Comparison of ENCODE assay signal across 16 mouse cellular contexts in genomic region chr13:94806315-94807179, GRCm38 (mm10). TPM values are rescaled to one million over a fixed set of nuclear protein-coding genes. Genes with fewer than 3 reads are reported as not detected.
A peak's percentile ranks its signal among the peaks of the same experiment; 100 is the strongest.
DNase-seq lines count a peak whose midpoint lies in the region; ATAC-seq and TF ChIP-seq lines count a peak whose summit lies in the region.
"Had no signal": no experiment of that assay in that cellular context is flagged by ENCODE, and none has a peak within 500 bp of the region (broad histone marks: within the 10 kb centered on the region; RNA-seq: fewer than 3 reads in every experiment).

No protein-coding gene starts in this region.

- peaks cover 7% of the 10 kb centered on the region for H3K4me1 ChIP-seq in heart, adult 2 months (ENCODE audit: control insufficient read depth, insufficient read depth, low read length)
- peaks cover 13% of the 10 kb centered on the region for H3K4me1 ChIP-seq in liver, embryonic 13.5 days (replicated peaks)
- H3K4me1 ChIP-seq in forebrain, embryonic 12.5 days = peaks cover 15% of the 10 kb centered on the region

- no peaks in the 10 kb centered on the region for H3K9me3 ChIP-seq in liver, embryonic 13.5 days (replicated peaks)
- no peaks in the 10 kb centered on the region for H3K9me3 ChIP-seq in forebrain, embryonic 12.5 days
- H3K9me3 ChIP-seq: limb, embryonic 13.5 days; midbrain, embryonic 12.5 days had no signal

- H3K4me3 ChIP-seq in heart, adult 2 months = no peak overlapping the region
- H3K4me3 ChIP-seq in liver, embryonic 13.5 days (replicated peaks) = no peak overlapping the region
- no peak overlapping the region for H3K4me3 ChIP-seq in forebrain, embryonic 12.5 days (replicated peaks)
- H3K4me3 ChIP-seq: layer of hippocampus, adult 2 months; limb, embryonic 13.5 days; midbrain, embryonic 12.5 days had no signal

- H3K36me3 ChIP-seq in heart, adult 2 months (ENCODE audit: control insufficient read depth, insufficient read depth, low read length) = no peaks in the 10 kb centered on the region; the same call in 1 of the 2 replicates
- no peaks in the 10 kb centered on the region for H3K36me3 ChIP-seq in liver, embryonic 13.5 days
- no peaks in the 10 kb centered on the region for H3K36me3 ChIP-seq in forebrain, embryonic 12.5 days (replicated peaks)
- H3K36me3 ChIP-seq: limb, embryonic 13.5 days; midbrain, embryonic 12.5 days had no signal

- no peak for TF ChIP-seq EP300 in heart, adult 2 months (IDR thresholded peaks at IDR 0.05; ENCODE audit: insufficient read depth, low read depth, low read length)

- H3K27ac ChIP-seq in heart, adult 2 months = no peak overlapping the region
- H3K27ac ChIP-seq in liver, embryonic 13.5 days = no peak overlapping the region
- no peak overlapping the region for H3K27ac ChIP-seq in forebrain, embryonic 12.5 days
- H3K27ac ChIP-seq: layer of hippocampus, adult 2 months; limb, embryonic 13.5 days; midbrain, embryonic 12.5 days had no signal

- TF ChIP-seq CTCF in heart, adult 2 months (IDR thresholded peaks at IDR 0.05) = no peak

- H3K9ac ChIP-seq in heart, adult 2 months (ENCODE audit: low read depth, low read length) = no peak overlapping the region
- no peak overlapping the region for H3K9ac ChIP-seq in liver, embryonic 13.5 days
- H3K9ac ChIP-seq in forebrain, embryonic 12.5 days = no peak overlapping the region
- H3K9ac ChIP-seq: limb, embryonic 13.5 days; midbrain, embryonic 12.5 days had no signal

- H3K4me2 ChIP-seq in liver, embryonic 13.5 days = peak overlapping the region; percentile 12; the same call in 1 of the 2 replicates
- H3K4me2 ChIP-seq in forebrain, embryonic 12.5 days = no peak overlapping the region
- H3K4me2 ChIP-seq: limb, embryonic 13.5 days; midbrain, embryonic 12.5 days had no signal

- H3K27me3 ChIP-seq in heart, adult 2 months (ENCODE audit: control insufficient read depth, insufficient read depth, low read length) = no peaks in the 10 kb centered on the region
- no peaks in the 10 kb centered on the region for H3K27me3 ChIP-seq in liver, embryonic 13.5 days
- no peaks in the 10 kb centered on the region for H3K27me3 ChIP-seq in forebrain, embryonic 12.5 days
- H3K27me3 ChIP-seq: limb, embryonic 13.5 days; midbrain, embryonic 12.5 days; Patski had no signal

- intact Hi-C loops in heart, adult 2 months (cut with DNase I) = no loop called here

- peak; percentile 64 for DNase-seq in heart, adult 11 months
- no peak for DNase-seq in heart, adult 2 months
- peak; percentile 8 for DNase-seq in thymus, postnatal 0 days (ENCODE audit: low spot score)
- DNase-seq in thymus, postnatal 10 days (ENCODE audit: low spot score in 2 of 2) = no peak
- DNase-seq in liver, embryonic 13.5 days = no peak
- no peak for DNase-seq in cerebellum, adult 9-10 months
- DNase-seq in urinary bladder, postnatal 14 days (ENCODE audit: low spot score) = no peak
- DNase-seq: adrenal gland, postnatal 36 days; cerebellum, adult 8-10 months; gastrocnemius, postnatal 10 days; kidney, adult 11 months had no signal

- TF ChIP-seq POLR2A in heart, adult 2 months (IDR thresholded peaks at IDR 0.05; ENCODE audit: insufficient read depth, low read depth, low read length) = no peak

- 18% methylated on average over 9 of the region's 9 CpGs for WGBS in heart, adult 2 months
- WGBS in liver, embryonic 13.5 days (ENCODE audit: insufficient replicate concordance) = 14% methylated on average over 9 of the region's 9 CpGs
- WGBS in forebrain, embryonic 12.5 days = 36% methylated on average over 9 of the region's 9 CpGs

- ATAC-seq in liver, embryonic 13.5 days (ENCODE audit: low read depth) = peak; percentile 63
- ATAC-seq in forebrain, embryonic 12.5 days (ENCODE audit: low FRiP score) = no peak
- ATAC-seq: Patski had no signal

- H3K79me2 ChIP-seq in heart, adult 2 months (replicated peaks; ENCODE audit: control insufficient read depth, insufficient read depth, low read length) = no peaks in the 10 kb centered on the region; the same call in 1 of the 2 replicates

RNA-seq across cellular contexts. Expression of gene Tbca, which starts 17.8 kb away (rescaled TPM):
- 100 to 1,000 TPM; 111 to 123 TPM for total RNA-seq in heart, adult 2 months (2021)
- 11.9 and 41.9 TPM in 2 replicates for polyA plus RNA-seq in heart, adult 2 months (2012; rRNA removed)
- 266 and 284 TPM in 2 replicates for polyA plus RNA-seq in thymus, postnatal 0 days (2015; fragmentation: Nextera tagmentation; extraction: Ambion mirVana)
- 124 and 152 TPM in 2 replicates for polyA plus RNA-seq in liver, embryonic 13.5 days (2015; fragmentation: Nextera tagmentation; extraction: Ambion mirVana)
- 249 and 258 TPM in 2 replicates for polyA plus RNA-seq in forebrain, embryonic 12.5 days (2016; fragmentation: Nextera tagmentation; extraction: Ambion mirVana)

Comparison
In these comparisons a context has a peak if more than half of its experiments do, and no peak if none do; other contexts are left out.
1. DNase-seq: peak in heart, adult 11 months (single experiment) and thymus, postnatal 0 days (single experiment); none in heart, adult 2 months (0 of 2), thymus, postnatal 10 days (0 of 2), liver, embryonic 13.5 days (single experiment), cerebellum, adult 9-10 months (single experiment) and urinary bladder, postnatal 14 days (single experiment).